Mouse (Mus musculus) hindbrain, postnatal 0 days (tissue): ENCODE measurements around the gene Col11a2. TPM values are rescaled to one million over a fixed set of nuclear protein-coding genes. Genes with fewer than 3 reads are reported as not detected.

Experiments used
- ATAC-seq: fragments of 200-750 bp; cut with Nextera tagmentation; 2 replicates; pipeline ENCODE4 v1.8.0; 2017; ENCODE audit warnings: mild to moderate bottlenecking, moderate TSS enrichment, moderate library complexity
- DNase-seq: peaks from one replicate; pipeline ENCODE4 v3.0.0-alpha.2; 2015; ENCODE audit warnings: low spot score
- H3K27ac ChIP-seq: fragments of 300-500 bp; sonication (generic); 2 replicates; pipeline ENCODE4 v1.5.1; 2014; ENCODE audit warnings: mild to moderate bottlenecking
- H3K27me3 ChIP-seq: fragments of 300-500 bp; sonication (generic); 2 replicates; pipeline ENCODE4 v1.6.1; 2014; ENCODE audit warnings: low read length, mixed read lengths; ENCODE audit not compliant: insufficient read depth
- H3K36me3 ChIP-seq: fragments of 300-500 bp; sonication (generic); 2 replicates; pipeline ENCODE4 v1.6.1; 2014; ENCODE audit warnings: low read length, mixed read lengths; ENCODE audit not compliant: insufficient read depth
- H3K4me1 ChIP-seq: fragments of 300-500 bp; sonication (generic); 2 replicates; pipeline ENCODE4 v1.6.1; 2014; ENCODE audit warnings: antibody characterized with exemption, low read length, mixed read lengths; ENCODE audit not compliant: insufficient read depth
- H3K4me2 ChIP-seq: fragments of 300-500 bp; sonication (generic); 2 replicates; pipeline ENCODE4 v1.6.1; 2014; ENCODE audit warnings: low read depth, mild to moderate bottlenecking, low read length, moderate library complexity, mixed read lengths
- H3K4me3 ChIP-seq: fragments of 300-500 bp; sonication (generic); 2 replicates; pipeline ENCODE4 v1.5.1; 2014; ENCODE audit warnings: low read length
- H3K9ac ChIP-seq: fragments of 300-500 bp; sonication (generic); replicated peaks from 2 replicates; pipeline ENCODE4 v1.6.1; 2014; ENCODE audit warnings: mild to moderate bottlenecking, low read length, moderate library complexity, mixed read lengths
- H3K9me3 ChIP-seq: fragments of 300-500 bp; sonication (generic); 2 replicates; pipeline ENCODE4 v1.6.1; 2016; ENCODE audit warnings: low read length, mixed read lengths
- CTCF ChIP-seq: IDR thresholded peaks from 2 replicates; pipeline ENCODE4 v1.5.1; 2016; ENCODE audit warnings: antibody characterized with exemption, control low read depth, low read depth
- WGBS: fragments of 180-500 bp; shearing (Covaris S2); extraction: QIAGEN DNeasy Blood & Tissue Kit; methylation state at CpG from one replicate; pipeline ENCODE4 v1.1.7; 2014; 5-methylcytosine and 5-hydroxymethylcytosine counted together
- microRNA counts: library from miRNA; unstranded; fragments of <30 nt; microRNA quantifications from one replicate; lab custom pipeline; 2015
- microRNA-seq, 2 experiments: library from miRNA; unstranded; fragments of <30 nt; microRNA quantifications; one replicate each; pipeline ENCODE4; 2016
- polyA plus RNA-seq: library from polyadenylated mRNA; unstranded; fragments of >200 nt; fragmentation: Nextera tagmentation; extraction: Ambion mirVana; gene quantifications from 2 replicates; pipeline ENCODE4 v1.2.1, GENCODE M21; 2015
- total RNA-seq: library from RNA; depleted of rRNA; stranded (reverse); fragments of >200 nt; gene quantifications from 2 replicates; pipeline ENCODE4 v1.2.3, GENCODE M21; 2014; rRNA removed

Gene Col11a2
- total and polyA plus RNA-seq, 2 experiments from 2014 or later, result 5.4 to 16.7 TPM

- Histone ChIP-seq H3K9ac (no peak overlapping the region), H3K4me2 (no peak overlapping the region), H3K9me3 (no peaks in the 10 kb centered on the region), H3K27me3 (no peaks in the 10 kb centered on the region), H3K36me3 (peaks cover 40% of the 10 kb centered on the region), H3K4me3 (no peak overlapping the region), H3K4me1 (no peaks in the 10 kb centered on the region), H3K27ac (peak overlapping the region; percentile 51; the same call in 1 of the 2 replicates)
- DNase-seq, result peak; percentile 76
- peak; percentile 40; the same call in 1 of the 2 replicates for ATAC-seq
- peak; percentile 52 for TF ChIP-seq CTCF
- 68% methylated on average over 14 of the region's 14 CpGs for WGBS
Observed at GRCm38 (mm10) chr17:34109038-34109805, 70.0 kb downstream of the Col11a2 start.

- peak; percentile 35 for DNase-seq
- H3K4me2 ChIP-seq, result no peak overlapping the region
- peaks cover 46% of the 10 kb centered on the region for H3K36me3 ChIP-seq
- WGBS, result 64% methylated on average over 3 of the region's 3 CpGs
- ATAC-seq, result peak; percentile 55
- H3K4me3 ChIP-seq, result no peak overlapping the region
- H3K27me3 ChIP-seq, result no peaks in the 10 kb centered on the region
- TF ChIP-seq CTCF, result no peak
- no peaks in the 10 kb centered on the region for H3K9me3 ChIP-seq
- no peaks in the 10 kb centered on the region for H3K4me1 ChIP-seq
- H3K9ac ChIP-seq, result no peak overlapping the region
- H3K27ac ChIP-seq, result peak overlapping the region; percentile 51
Observed at GRCm38 (mm10) chr17:34109806-34110195, 70.6 kb downstream of the Col11a2 start.

GRCm38 (mm10) chr17:34110309-34110708, 71.1 kb downstream of the Col11a2 start:
- TF ChIP-seq CTCF, result no peak
- peaks cover 51% of the 10 kb centered on the region for H3K36me3 ChIP-seq
- no peaks in the 10 kb centered on the region for H3K9me3 ChIP-seq
- no peaks in the 10 kb centered on the region for H3K4me1 ChIP-seq
- H3K4me3 ChIP-seq, result no peak overlapping the region
- no peak overlapping the region for H3K4me2 ChIP-seq
- H3K27me3 ChIP-seq, result no peaks in the 10 kb centered on the region
- DNase-seq (no peak), ATAC-seq (no peak)
- WGBS, result 60% methylated on average over 8 of the region's 8 CpGs
- no peak overlapping the region for H3K9ac ChIP-seq
- peak overlapping the region; percentile 51 for H3K27ac ChIP-seq

- Histone ChIP-seq H3K36me3 (peaks cover 68% of the 10 kb centered on the region), H3K4me1 (peaks cover 7% of the 10 kb centered on the region; the same call in 1 of the 2 replicates), H3K4me2 (no peak overlapping the region), H3K4me3 (no peak overlapping the region), H3K27ac (no peak overlapping the region), H3K9me3 (no peaks in the 10 kb centered on the region), H3K27me3 (no peaks in the 10 kb centered on the region), H3K9ac (no peak overlapping the region)
- no peak for TF ChIP-seq CTCF
- 89% methylated on average over 7 of the region's 7 CpGs for WGBS
- ATAC-seq, result no peak
- no peak for DNase-seq
Observed at GRCm38 (mm10) chr17:34114114-34114513, 74.9 kb downstream of the Col11a2 start.

MicroRNAs within 50 kb of the gene (microRNA counts, 519-probe panel; counts per million panel counts)
- 3,791 counts per million, percentile 66 among the panel's probes with 10 or more counts for microRNA mmu-miR-219 (lab: Ali Mortazavi, UCI)

Small RNA genes lying within 50 kb of the gene (microRNA-seq; reads per million reads assigned to microRNA genes)
- gene Mir219a-1, result 0 reads per million in 2 experiments
- 0 reads per million in 2 experiments for gene Mir219c

Other genes starting within 250 kb of the Col11a2 start
Only the 30 nearest of the 33 such genes appear.
- gene Rps28, start 214.9 kb upstream of the Col11a2 start, total RNA-seq, result 117 and 293 TPM in 2 replicates
- gene Rps28, start 214.9 kb upstream of the Col11a2 start, polyA plus RNA-seq, result 609 and 617 TPM in 2 replicates
- gene Ndufa7, start 214.9 kb upstream of the Col11a2 start, total RNA-seq, result 289 and 356 TPM in 2 replicates
- 562 and 577 TPM in 2 replicates for gene Ndufa7, start 214.9 kb upstream of the Col11a2 start, polyA plus RNA-seq
- gene Cd320, start 196.3 kb upstream of the Col11a2 start, total RNA-seq, result 25.1 and 26.0 TPM in 2 replicates
- 55.7 and 58.6 TPM in 2 replicates for gene Cd320, start 196.3 kb upstream of the Col11a2 start, polyA plus RNA-seq
- gene Gm7029, start 165.6 kb upstream of the Col11a2 start, total RNA-seq, result not detected in 2 replicates
- not detected in 2 replicates for gene Gm7029, start 165.6 kb upstream of the Col11a2 start, polyA plus RNA-seq
- 5.8 and 9.9 TPM in 2 replicates for gene Kifc1, start 148.8 kb upstream of the Col11a2 start, total RNA-seq
- gene Kifc1, start 148.8 kb upstream of the Col11a2 start, polyA plus RNA-seq, result 2.0 and 3.2 TPM in 2 replicates
- gene Platr17, start 134.3 kb upstream of the Col11a2 start, total RNA-seq, result 1.3 TPM in 1 of 2 replicates, not detected in the other
- gene Platr17, start 134.3 kb upstream of the Col11a2 start, polyA plus RNA-seq, result 0.88 and 1.2 TPM in 2 replicates
- gene Daxx, start 130.0 kb upstream of the Col11a2 start, total RNA-seq, result 52.1 and 58.4 TPM in 2 replicates
- gene Daxx, start 130.0 kb upstream of the Col11a2 start, polyA plus RNA-seq, result 39.0 and 41.9 TPM in 2 replicates
- gene Tapbp, start 123.5 kb upstream of the Col11a2 start, total RNA-seq, result 41.5 and 61.8 TPM in 2 replicates
- 39.1 and 40.2 TPM in 2 replicates for gene Tapbp, start 123.5 kb upstream of the Col11a2 start, polyA plus RNA-seq
- gene Zbtb22, start 123.5 kb upstream of the Col11a2 start, total RNA-seq, result 58.5 TPM in 2 replicates
- gene Zbtb22, start 123.5 kb upstream of the Col11a2 start, polyA plus RNA-seq, result 20.8 and 23.0 TPM in 2 replicates
- 91.4 and 116 TPM in 2 replicates for gene Rgl2, start 109.9 kb upstream of the Col11a2 start, total RNA-seq
- gene Rgl2, start 109.9 kb upstream of the Col11a2 start, polyA plus RNA-seq, result 36.1 and 36.8 TPM in 2 replicates
- gene Pfdn6, start 99.1 kb upstream of the Col11a2 start, total RNA-seq, result 25.2 and 43.1 TPM in 2 replicates
- 168 and 195 TPM in 2 replicates for gene Pfdn6, start 99.1 kb upstream of the Col11a2 start, polyA plus RNA-seq
- 16.6 and 16.8 TPM in 2 replicates for gene Wdr46, start 98.8 kb upstream of the Col11a2 start, total RNA-seq
- 16.7 and 17.9 TPM in 2 replicates for gene Wdr46, start 98.8 kb upstream of the Col11a2 start, polyA plus RNA-seq
- gene B3galt4, start 87.9 kb upstream of the Col11a2 start, total RNA-seq, result 8.9 and 12.3 TPM in 2 replicates
- 10.7 and 11.6 TPM in 2 replicates for gene B3galt4, start 87.9 kb upstream of the Col11a2 start, polyA plus RNA-seq
- 55.6 and 57.4 TPM in 2 replicates for gene Vps52, start 83.6 kb upstream of the Col11a2 start, total RNA-seq
- 62.1 and 63.2 TPM in 2 replicates for gene Vps52, start 83.6 kb upstream of the Col11a2 start, polyA plus RNA-seq
- gene Rps18, start 83.4 kb upstream of the Col11a2 start, total RNA-seq, result 1,180 and 1,309 TPM in 2 replicates
- gene Rps18, start 83.4 kb upstream of the Col11a2 start, polyA plus RNA-seq, result 904 and 918 TPM in 2 replicates
- gene H2-K1, start 39.1 kb upstream of the Col11a2 start, total RNA-seq, result 21.6 and 33.2 TPM in 2 replicates
- gene H2-K1, start 39.1 kb upstream of the Col11a2 start, polyA plus RNA-seq, result 23.9 and 26.2 TPM in 2 replicates
- gene Ring1, start 14.8 kb upstream of the Col11a2 start, total RNA-seq, result 19.1 and 22.1 TPM in 2 replicates
- 19.2 and 20.0 TPM in 2 replicates for gene Ring1, start 14.8 kb upstream of the Col11a2 start, polyA plus RNA-seq
- 78.3 and 87.4 TPM in 2 replicates for gene H2-Ke6, start 11.4 kb upstream of the Col11a2 start, total RNA-seq
- gene H2-Ke6, start 11.4 kb upstream of the Col11a2 start, polyA plus RNA-seq, result 74.9 and 78.9 TPM in 2 replicates
- gene Slc39a7, start 7.8 kb upstream of the Col11a2 start, total RNA-seq, result 188 and 250 TPM in 2 replicates
- 148 and 150 TPM in 2 replicates for gene Slc39a7, start 7.8 kb upstream of the Col11a2 start, polyA plus RNA-seq
- gene Rxrb, start 7.6 kb upstream of the Col11a2 start, total RNA-seq, result 51.5 and 64.8 TPM in 2 replicates
- 48.7 and 49.2 TPM in 2 replicates for gene Rxrb, start 7.6 kb upstream of the Col11a2 start, polyA plus RNA-seq
- gene H2-Oa, start 52.9 kb downstream of the Col11a2 start, total RNA-seq, result not detected in 2 replicates
- gene H2-Oa, start 52.9 kb downstream of the Col11a2 start, polyA plus RNA-seq, result 0.23 and 0.31 TPM in 2 replicates
- 30.9 and 31.3 TPM in 2 replicates for gene H2-DMa, start 80.1 kb downstream of the Col11a2 start, total RNA-seq
- 23.5 and 24.1 TPM in 2 replicates for gene H2-DMa, start 80.1 kb downstream of the Col11a2 start, polyA plus RNA-seq
- gene Brd2, start 83.2 kb downstream of the Col11a2 start, total RNA-seq, result 180 and 195 TPM in 2 replicates
- 101 and 108 TPM in 2 replicates for gene Brd2, start 83.2 kb downstream of the Col11a2 start, polyA plus RNA-seq
- gene H2-DMb2, start 103.9 kb downstream of the Col11a2 start, total RNA-seq, result 0.16 TPM in 1 of 2 replicates, not detected in the other
- 0.58 and 0.59 TPM in 2 replicates for gene H2-DMb2, start 103.9 kb downstream of the Col11a2 start, polyA plus RNA-seq
- gene H2-DMb1, start 113.6 kb downstream of the Col11a2 start, total RNA-seq, result 1.8 and 3.0 TPM in 2 replicates
- 1.4 and 1.8 TPM in 2 replicates for gene H2-DMb1, start 113.6 kb downstream of the Col11a2 start, polyA plus RNA-seq
- gene Tap1, start 148.1 kb downstream of the Col11a2 start, total RNA-seq, result 14.0 and 14.1 TPM in 2 replicates
- gene Tap1, start 148.1 kb downstream of the Col11a2 start, polyA plus RNA-seq, result 8.0 and 8.1 TPM in 2 replicates
- gene Psmb9, start 148.3 kb downstream of the Col11a2 start, total RNA-seq, result 0.68 and 4.3 TPM in 2 replicates
- 2.8 and 4.2 TPM in 2 replicates for gene Psmb9, start 148.3 kb downstream of the Col11a2 start, polyA plus RNA-seq
- gene Psmb8, start 158.3 kb downstream of the Col11a2 start, total RNA-seq, result 2.8 and 5.0 TPM in 2 replicates
- 6.5 and 6.9 TPM in 2 replicates for gene Psmb8, start 158.3 kb downstream of the Col11a2 start, polyA plus RNA-seq
- 0.89 and 1.8 TPM in 2 replicates for gene Tap2, start 164.1 kb downstream of the Col11a2 start, total RNA-seq
- 3.8 and 6.5 TPM in 2 replicates for gene Tap2, start 164.1 kb downstream of the Col11a2 start, polyA plus RNA-seq
- gene H2-Ob, start 199.5 kb downstream of the Col11a2 start, total RNA-seq, result 0.14 and 0.42 TPM in 2 replicates
- gene H2-Ob, start 199.5 kb downstream of the Col11a2 start, polyA plus RNA-seq, result 0.13 and 0.35 TPM in 2 replicates